Mouse (Mus musculus) adrenal gland, adult (tissue): ENCODE data around the gene Mafk.

Source experiments
- DNase-seq, 2 experiments: peaks; one replicate each; pipeline ENCODE4 v3.0.0; 2022 to 2023; ENCODE audit warnings: low spot score in 1 of 2; ENCODE audit not compliant: inconsistent age in 2 of 2

Gene Mafk

DNA sequence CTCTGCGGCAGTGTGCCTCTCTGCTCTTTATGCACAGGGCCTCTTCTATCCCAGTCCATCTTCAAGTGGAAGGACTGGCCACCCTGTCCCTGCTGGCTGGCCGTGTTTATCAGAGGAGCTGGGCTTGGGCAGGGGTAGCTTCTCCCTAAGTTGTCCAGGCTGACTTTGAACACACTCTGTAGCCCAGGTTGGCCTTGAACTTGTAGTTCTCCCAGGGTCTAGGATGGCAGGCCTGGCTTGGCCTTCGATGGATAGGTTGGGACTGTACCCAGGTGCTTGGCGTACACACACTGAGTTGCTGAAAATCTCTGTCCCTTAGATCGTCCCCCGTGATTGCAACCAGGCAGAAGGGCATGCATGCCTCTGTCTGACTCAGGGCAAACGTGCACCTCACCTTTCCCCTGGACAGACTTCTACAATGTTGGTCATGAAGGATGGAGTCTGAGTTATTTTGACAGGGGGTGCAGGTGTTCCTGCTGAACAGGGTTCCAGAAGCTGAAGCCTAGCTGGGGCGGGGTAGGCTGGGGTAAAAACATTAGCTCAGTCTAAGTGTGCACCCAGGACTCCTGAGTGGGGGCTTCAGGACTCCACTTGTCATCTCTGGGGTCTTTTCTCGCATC is 4.8 kb downstream of the Mafk start:
- peak; percentile 57 to 75 for DNase-seq

DNA sequence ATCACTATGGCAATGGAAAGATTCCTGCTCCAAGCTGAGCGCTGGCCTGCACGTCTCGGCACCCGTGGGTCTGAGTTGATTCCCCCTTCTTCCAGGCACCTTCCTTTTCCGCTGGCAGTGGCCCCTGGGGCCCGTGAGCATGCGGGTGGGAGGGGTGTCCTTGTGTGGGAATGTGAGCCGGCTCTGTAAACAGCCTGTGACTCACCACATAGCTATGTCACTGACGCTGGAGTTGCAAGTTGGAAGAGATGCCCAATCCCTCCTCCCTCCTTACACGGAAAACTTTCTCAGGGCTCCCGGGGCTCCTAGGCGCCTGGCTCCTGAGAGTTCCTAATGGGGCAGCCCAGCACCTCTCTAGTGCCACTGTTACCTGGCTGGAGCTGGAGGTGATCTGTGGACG is 5.6 kb downstream of the Mafk start:
- DNase-seq: peak; percentile 94 to 97

DNA sequence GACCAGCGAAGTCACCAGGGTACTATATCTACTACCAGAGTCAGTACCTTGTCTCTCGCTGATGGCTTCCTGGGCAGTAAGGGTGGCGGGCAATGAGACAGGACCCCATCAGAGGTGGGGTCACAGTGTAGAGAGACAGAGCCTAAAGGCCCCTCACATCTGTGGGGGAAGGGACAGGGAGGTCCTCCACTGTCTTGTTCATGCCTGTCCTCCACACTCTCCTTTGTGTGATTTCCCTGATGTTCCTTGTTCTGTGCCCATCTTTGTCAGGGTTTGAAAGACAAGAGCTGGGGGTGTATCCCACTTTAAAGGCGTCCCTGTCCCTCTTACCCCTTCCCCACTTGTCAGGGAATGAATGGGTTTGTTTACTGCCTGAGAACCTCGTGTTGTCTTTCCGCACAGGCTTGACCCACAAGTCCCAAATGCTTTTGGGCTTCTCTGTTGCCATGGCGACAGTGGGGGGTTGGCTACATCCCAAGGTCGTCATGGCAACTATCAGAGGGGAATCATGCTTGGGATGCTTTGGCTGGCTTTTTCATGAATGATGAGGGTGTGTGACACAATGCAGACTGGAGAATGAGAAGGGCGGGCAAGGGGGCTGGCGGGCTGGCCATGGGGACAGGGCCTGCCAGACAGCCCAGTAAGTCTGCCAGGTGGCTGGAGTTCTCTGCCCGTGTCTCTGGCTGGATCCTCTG is 6.3 kb downstream of the Mafk start:
- DNase-seq: peak; percentile 95 to 98

DNA sequence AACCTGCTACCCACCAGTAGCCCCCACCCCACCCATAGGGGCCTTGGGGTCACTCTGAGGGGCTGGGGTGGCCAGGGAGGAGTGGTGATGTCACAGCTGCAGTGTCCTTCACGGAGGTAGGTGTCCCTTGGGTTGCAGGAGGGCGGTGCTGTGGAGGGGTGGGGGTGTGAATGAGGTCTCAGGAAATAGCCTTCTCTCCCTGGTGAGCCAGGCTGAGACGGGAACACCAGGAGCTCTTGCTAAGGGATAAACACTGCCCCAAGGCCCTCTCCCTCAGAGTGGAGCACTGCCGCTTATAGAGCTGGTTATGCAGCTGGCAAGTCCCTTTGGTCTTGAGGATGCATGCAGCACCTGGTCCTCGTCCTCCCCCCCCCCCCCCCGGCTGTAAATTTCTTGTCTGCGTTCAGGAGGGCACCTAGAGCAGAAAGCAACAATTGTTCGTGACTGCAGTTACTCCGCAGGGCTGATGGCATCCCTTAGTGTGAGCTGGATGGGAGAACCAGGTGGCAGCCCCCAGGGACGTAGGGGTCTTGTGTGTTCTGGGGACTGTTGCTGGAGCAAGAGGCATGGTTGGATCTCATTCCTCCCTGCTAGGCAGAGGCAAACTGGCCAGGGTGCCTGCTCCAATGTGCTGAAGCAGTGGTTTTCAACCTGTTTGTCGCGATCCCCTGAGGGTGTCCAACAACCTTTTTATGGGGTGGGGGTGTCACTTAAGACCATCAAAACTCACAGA is 7.0 kb downstream of the Mafk start:
- peak in 1 of 2 experiments; percentile 32 for DNase-seq

DNA sequence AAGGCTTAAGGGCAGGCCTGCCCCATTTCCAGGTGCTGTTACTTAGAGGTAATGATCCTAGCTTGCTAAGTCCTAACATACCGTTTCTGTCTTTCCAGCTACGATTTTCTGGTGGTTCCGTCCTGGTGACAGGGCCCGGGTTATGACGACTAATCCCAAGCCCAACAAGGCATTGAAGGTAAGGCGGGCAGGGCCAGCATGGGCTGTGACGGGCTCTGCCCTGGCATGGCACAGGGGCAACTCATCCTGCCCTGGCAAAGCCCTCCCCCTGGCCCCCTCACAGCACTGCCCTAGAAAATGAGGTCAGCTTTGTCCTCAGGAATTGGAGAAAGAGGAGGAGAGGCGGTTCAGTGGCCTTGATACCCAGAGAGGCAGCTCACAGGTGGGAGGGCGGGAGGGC is 7.7 kb downstream of the Mafk start:
- DNase-seq: no peak

DNA sequence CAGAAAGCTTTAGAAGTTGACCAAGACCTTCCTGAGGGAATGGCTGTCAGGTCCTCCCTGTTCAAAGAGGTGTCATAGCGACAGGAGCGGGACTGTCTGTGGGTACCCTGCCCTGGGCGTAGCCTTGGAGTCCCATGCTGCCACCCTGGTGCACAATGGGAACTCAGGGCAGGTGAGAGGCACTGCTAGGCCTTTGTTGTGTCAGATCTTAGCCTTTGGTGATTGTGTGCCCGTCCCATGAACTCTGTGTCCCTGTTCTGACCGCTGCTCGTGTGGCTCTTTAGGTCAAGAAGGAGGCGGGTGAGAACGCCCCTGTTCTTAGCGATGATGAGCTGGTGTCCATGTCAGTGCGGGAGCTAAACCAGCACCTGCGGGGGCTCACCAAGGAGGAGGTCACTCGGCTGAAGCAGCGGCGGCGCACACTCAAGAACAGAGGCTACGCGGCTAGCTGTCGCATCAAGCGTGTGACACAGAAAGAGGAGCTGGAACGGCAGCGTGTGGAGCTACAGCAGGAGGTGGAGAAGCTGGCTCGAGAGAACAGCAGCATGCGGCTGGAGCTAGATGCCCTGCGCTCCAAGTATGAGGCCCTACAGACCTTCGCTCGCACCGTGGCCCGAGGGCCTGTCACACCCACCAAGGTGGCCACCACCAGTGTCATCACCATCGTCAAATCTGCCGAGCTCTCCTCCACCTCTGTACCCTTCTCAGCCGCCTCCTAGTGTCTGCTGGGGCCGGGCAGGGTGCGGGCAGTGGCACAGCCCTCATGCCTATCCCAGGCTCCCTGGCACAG is 8.7 kb downstream of the Mafk start:
- no peak for DNase-seq

DNA sequence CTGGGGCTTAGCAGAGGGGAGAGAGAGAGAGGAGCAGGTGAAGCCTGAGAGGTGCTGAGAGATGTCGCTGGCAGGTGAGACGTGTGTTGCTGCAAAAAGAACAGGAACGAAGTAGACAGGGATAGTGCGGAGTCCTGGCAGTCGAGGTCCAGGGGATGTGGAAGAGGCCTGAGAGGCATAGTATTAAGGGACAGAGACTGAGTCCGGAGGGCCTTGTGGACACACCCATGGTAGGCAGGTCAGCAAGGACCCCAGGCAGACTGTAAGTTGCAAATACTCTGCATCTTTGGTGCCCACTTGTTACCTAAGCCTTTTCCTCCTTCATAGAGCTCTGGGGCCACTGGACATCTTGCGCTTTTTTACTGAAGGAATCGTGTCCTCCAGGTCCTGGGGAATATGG is 9.9 kb downstream of the Mafk start:
- DNase-seq: no peak

DNA sequence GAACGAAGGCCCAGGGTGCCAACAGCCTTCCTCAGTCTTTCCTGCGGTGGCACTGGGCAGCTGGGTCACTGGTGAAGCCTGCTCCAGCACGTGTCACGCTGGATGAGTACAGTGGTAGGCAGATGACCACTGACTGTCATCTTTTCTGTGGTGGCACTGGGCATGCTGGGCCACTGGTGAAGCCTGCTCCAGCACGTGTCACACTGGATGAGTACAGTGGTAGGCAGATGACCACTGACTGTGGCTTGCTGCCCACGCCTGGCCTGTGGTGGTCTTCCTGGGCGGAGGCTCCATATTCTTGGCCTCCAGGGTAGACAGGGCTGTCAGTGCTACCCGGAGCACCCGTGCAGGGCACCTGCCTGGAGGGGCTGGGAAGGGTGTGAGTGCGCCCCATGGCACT is 10.6 kb downstream of the Mafk start:
- no peak for DNase-seq

DNA sequence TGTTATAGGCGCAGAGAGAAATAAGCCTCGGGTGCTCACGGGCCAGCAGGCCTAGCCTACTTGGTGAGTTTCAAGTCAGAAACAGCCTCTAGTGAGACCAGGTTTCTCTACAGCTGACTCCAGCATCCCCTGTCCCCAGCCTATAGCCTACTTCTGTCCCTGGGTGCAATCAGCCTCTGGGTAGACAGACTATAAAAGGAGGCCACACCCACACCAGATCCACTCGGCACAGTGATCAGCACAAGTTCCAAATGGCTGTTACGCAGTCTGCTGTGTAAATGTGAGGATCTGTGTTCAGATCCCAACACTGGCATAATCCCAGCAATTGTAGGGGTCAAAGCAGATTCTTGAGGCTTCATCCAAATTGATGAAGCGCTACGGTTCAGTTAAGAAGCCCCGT is 11.9 kb downstream of the Mafk start:
- DNase-seq: no peak

DNA sequence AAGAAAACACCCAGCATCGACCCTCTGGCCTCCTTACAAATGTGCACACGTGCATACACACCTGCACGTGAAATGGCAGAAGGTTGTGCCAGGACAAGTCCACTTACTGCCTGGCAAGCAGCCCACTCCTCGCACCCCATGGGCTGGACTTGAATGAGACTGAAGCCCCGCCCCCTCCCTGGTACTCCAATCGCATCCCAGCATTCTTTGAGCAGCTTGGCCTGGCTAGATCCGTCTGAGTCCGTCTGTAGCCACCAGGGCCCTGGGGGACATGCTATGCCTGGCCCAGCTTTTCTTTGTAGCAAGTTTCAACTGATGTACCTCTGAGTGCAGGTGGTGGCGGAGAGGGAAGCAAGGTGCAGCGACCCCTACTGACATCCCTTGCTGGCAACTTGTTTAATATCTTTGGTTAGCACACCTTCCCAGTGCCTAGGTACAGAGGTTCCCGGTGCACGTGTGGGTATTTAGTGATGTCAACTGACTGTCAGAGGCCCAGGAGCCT is 12.3 kb downstream of the Mafk start:
- DNase-seq: peak; percentile 54 to 69

DNA sequence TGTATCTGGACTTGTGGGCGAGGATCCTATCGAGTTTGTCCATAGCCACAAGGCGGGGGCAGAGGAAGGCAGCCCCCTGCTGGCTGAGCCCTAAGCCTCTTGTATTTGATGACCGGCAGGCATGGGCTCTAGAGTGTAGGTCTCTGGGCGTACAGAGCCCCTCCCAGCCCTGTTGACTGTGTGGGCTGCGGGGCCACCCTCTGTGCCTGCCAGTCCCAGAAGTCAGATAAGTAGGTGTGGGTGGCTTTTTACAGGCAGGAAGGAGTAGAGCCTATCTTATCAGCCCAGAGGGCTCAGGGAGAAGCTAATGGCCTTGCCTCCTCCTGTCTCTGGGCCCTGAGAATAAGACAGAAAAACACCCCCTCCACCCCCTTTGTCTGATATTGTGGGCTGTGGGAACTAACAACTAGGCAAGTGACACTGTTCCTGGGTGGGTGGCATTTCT is 12.8 kb downstream of the Mafk start:
- no peak for DNase-seq

DNA sequence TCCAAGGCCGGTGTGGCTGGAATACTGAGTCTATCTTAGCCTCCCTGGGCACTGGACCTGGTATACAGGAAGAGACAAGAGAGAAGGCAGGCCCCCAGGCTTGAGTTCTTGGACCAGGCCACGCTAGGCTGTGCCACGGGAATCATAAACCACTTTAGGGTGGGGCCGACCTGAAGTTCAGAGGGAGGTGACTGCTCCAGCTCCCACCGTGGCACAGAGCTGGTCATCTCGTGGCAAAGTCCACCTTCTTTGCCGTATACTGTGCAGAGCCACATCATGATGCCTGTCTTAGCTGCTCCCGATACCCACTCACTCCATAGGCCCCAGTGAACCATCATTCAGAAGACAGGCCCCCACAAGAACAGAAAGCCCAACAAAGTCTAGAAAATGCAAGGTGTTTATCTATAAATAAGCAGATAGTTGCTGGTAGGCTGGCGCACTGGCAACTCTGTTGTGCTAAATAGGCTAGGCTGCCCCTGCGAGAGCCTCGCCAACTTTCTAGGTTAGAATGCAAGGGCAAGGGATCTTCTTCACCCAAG is 13.3 kb downstream of the Mafk start:
- no peak for DNase-seq

DNA sequence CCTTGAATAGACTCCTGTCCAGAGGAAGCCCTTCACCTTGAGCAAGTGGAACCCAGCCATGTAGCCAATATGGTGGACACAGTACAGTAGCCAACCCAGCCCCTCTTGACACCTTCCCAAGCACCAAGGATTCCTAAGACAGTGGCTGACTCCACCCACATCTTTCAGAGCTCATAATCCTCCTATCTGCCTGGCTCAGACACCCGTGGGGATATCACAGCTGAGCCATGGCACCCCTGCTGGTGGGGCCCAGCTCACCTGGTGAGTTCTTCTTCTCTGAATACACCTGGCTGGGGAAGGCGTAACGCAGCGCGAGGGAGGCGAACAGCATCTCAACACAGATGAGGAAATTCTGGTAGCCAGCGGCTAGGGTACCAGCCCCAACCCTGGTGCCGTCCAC is 14.6 kb downstream of the Mafk start:
- DNase-seq: no peak

DNA sequence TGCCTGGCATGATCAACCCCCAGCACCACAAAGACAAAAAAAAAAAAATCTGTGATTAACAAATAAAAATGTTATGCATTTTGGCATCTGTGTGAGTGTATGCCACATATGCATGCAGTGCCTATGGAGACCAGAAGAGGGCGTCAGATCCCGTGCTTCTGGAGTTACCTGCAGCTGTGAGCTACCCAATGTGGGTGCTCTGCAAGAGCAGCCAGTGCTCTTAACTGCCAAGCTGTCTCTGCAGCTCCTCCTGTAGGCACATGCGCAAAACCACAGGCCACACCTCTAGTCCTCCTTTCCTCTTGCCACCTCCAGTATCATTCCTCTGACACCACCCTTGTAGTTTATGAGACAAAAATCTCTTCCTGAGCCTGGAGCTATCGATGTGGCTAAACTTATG is 18.1 kb downstream of the Mafk start:
- no peak for DNase-seq

DNA sequence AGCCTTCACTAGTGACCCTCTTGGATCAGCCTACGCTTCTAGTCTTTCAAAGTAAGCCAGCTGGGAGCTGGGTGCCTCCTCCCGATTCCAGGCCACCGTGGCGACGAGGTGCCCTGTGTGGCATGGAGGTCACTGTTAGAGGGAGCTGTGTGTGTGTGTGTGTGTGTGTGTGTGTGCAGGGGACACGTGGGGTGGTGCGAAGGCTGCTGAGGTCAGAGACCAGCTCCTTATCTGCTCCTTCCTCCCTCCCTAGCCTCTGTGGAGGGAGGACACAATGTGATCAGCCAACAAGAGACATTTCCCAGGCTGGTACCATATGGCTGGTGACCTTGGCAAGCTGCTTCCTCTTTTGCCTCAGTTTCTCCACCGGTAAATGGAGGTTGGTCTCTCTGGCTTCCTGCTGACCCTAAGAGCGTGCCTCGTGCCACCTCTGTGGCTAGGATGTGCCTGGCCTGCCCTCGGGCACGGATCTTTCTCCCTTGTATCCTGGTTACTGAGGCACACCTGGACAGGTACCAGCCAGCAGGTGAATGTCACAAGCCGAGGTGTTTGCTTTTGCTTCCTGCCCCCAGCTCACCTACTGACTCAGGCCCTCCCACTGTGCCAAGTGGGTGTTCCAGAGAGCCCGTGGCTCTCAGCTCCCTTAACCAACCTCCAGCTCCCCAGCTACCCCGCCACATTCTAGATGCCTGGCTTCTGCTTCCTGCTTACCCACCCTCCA is 20.5 kb downstream of the Mafk start:
- peak in 1 of 2 experiments; percentile 15 for DNase-seq

DNA sequence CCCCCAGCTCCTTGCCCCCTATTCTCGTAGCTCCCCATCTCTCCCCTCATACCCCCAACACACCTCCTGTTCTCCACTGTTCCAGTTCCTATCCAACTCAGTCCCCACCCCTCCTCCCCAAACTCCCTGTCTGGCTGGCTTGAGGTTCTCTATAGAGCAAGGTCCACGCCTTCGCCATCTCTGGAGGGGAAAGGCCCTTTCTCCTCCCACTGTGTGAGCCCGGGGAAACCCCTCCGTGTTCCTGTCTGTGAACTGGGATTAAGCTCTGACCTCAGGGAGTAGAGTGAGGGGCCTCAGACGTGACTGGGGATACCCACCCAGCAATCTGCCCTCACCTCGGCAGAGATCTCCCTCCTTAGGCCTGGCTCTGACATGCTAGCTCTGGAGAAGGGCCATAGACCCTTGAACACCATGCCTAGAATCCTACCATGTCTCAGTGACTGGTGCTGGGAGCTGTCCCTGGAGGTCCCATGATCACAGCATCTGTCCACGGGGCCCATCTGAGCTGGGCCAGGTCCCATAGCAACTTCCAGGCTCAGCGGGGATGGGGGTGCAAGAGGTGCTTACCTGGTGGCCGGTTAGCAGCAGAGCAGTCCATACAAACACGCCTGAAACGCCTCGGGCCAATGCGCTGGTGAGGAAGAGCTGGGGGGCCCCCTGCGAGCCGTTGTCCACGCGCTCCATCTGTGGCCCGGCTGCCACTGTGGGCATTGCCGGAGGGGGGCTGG is 21.2 kb downstream of the Mafk start:
- DNase-seq: peak in 1 of 2 experiments; percentile 14

DNA sequence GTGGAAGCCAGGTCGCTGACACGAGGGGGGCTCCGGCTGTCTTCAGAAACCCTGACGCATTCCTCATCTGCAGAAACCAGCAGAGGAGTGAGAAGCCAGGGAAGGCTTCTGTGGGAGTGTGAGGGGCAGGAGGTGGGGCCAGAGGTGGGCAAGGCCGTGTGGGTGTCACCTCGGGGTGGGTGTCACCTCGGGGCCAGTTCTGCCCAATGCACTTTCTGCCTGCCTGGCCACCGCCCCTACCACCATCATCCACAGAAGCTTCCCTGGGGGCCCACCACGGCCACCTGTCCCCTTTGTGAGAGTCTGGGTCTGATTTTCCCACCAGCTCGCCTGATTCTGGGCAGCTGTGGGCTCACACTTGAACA is 21.8 kb downstream of the Mafk start:
- DNase-seq: no peak

DNA sequence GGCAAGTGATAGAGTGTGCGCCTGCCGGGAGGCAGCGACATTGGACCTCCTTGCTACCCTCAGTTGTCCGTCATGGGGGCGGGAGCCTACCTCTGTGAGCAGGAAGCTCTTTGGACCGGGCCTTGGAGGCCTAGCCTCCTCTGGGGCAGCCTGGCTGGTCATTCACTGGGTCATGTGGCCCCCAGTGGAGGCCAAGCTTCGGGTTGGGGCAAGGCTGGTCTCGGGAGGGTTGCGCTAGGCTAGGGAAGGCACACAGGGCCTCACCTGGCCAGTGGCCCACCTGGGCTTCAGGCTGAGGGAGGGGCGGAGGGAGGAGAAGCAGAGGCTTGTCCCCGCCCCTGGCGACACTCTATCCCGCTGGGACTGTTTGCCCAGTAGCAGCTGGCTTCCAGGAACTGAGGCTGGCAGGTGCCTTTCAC is 22.7 kb downstream of the Mafk start:
- peak in 1 of 2 experiments; percentile 20 for DNase-seq

DNA sequence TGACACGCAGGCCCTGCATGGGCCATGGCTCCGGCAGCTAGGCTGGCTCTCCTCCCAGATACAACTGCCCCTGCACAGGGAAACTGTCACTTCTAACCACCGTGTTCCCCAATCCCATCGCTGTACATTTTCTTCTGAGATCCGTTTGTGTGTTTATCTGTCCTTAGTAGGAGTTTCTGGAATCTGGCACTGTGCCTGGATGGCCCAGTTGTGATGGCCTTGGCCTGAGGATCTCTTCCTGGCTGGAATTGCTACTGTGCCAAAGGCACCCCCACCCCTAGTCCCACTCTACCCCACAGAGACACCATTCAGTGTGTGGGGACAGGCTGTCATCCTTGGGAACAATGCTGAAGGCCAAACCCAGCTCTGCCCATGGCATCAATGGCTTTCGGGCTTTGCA is 24.7 kb downstream of the Mafk start:
- DNase-seq: peak; percentile 74 to 80

DNA sequence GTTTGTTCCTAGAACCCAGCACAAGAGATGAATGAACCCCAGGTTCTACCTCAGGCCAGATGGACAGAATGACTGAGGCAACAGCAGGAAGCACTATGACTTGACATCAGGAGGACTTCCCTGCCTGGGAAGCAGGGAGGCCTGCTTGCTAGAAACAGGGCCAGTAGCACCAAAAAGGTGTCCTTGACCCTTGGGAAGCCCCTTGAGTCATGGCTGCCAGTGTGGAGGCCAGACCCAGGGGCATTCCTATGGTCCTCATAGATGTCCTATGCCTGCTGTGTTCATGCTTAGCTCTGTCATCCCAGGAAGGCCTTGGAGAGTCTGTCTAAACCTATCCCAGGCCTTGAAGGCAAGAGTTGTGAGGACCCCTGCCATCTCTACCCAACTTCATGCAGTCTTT is 25.1 kb downstream of the Mafk start:
- DNase-seq: peak in 1 of 2 experiments; percentile 54
